Mouse (Mus musculus) midbrain, postnatal 0 days (tissue): ENCODE measurements around the gene Nr5a1. TPM values are rescaled to one million over a fixed set of nuclear protein-coding genes. Genes with fewer than 3 reads are reported as not detected.

Source experiments
- ATAC-seq: fragments of 200-750 bp; cut with Nextera tagmentation; 2 replicates; pipeline ENCODE4 v1.8.0; 2017; ENCODE audit warnings: moderate number of reproducible peaks, mild to moderate bottlenecking, moderate TSS enrichment, moderate library complexity; ENCODE audit not compliant: low FRiP score
- DNase-seq: peaks from one replicate; pipeline ENCODE4 v3.0.0-alpha.2; 2015; ENCODE audit warnings: low spot score
- H3K27ac ChIP-seq: fragments of 300-500 bp; sonication (generic); 2 replicates; pipeline ENCODE4 v1.5.1; 2014; ENCODE audit warnings: low read depth, mild to moderate bottlenecking, low read length, mixed read lengths
- H3K27me3 ChIP-seq: fragments of 300-500 bp; sonication (generic); 2 replicates; pipeline ENCODE4 v1.6.1; 2014; ENCODE audit warnings: low read length, control low read depth, mixed read lengths; ENCODE audit not compliant: insufficient read depth
- H3K36me3 ChIP-seq: fragments of 300-500 bp; sonication (generic); 2 replicates; pipeline ENCODE4 v1.6.1; 2014; ENCODE audit warnings: low read length, control low read depth, mixed read lengths; ENCODE audit not compliant: insufficient read depth
- H3K4me1 ChIP-seq: fragments of 300-500 bp; sonication (generic); 2 replicates; pipeline ENCODE4 v1.6.1; 2014; ENCODE audit warnings: mild to moderate bottlenecking, control low read depth, antibody characterized with exemption, low read length, mixed read lengths; ENCODE audit not compliant: insufficient read depth
- H3K4me2 ChIP-seq: fragments of 300-500 bp; sonication (generic); 2 replicates; pipeline ENCODE4 v1.6.1; 2014; ENCODE audit warnings: low read depth, mild to moderate bottlenecking, low read length, mixed read lengths; ENCODE audit not compliant: poor library complexity, severe bottlenecking
- H3K4me3 ChIP-seq: fragments of 300-500 bp; sonication (generic); 2 replicates; pipeline ENCODE4 v1.5.1; 2014; ENCODE audit warnings: low read depth, mild to moderate bottlenecking, low read length, moderate library complexity
- H3K9ac ChIP-seq: fragments of 300-500 bp; sonication (generic); replicated peaks from 2 replicates; pipeline ENCODE4 v1.6.1; 2014; ENCODE audit warnings: mild to moderate bottlenecking, low read length, moderate library complexity, mixed read lengths; ENCODE audit not compliant: poor library complexity, severe bottlenecking
- H3K9me3 ChIP-seq: fragments of 300-500 bp; sonication (generic); 2 replicates; pipeline ENCODE4 v1.6.1; 2016; ENCODE audit warnings: low read length, control low read depth
- CTCF ChIP-seq: IDR thresholded peaks from 2 replicates; pipeline ENCODE4 v1.5.1; 2016; ENCODE audit warnings: antibody characterized with exemption, mild to moderate bottlenecking
- WGBS: fragments of 180-500 bp; shearing (Covaris S2); extraction: QIAGEN DNeasy Blood & Tissue Kit; methylation state at CpG from one replicate; pipeline ENCODE4 v1.1.7; 2014; 5-methylcytosine and 5-hydroxymethylcytosine counted together
- polyA plus RNA-seq: library from polyadenylated mRNA; unstranded; fragments of >200 nt; fragmentation: Nextera tagmentation; extraction: Ambion mirVana; gene quantifications from 2 replicates; pipeline ENCODE4 v1.2.1, GENCODE M21; 2015
- total RNA-seq: library from RNA; depleted of rRNA; stranded (reverse); fragments of >200 nt; gene quantifications from 2 replicates; pipeline ENCODE4 v1.2.3, GENCODE M21; 2014

Nr5a1 gene
- total and polyA plus RNA-seq, 2 experiments from 2014 or later: 0.11 to 2.1 TPM

DNA sequence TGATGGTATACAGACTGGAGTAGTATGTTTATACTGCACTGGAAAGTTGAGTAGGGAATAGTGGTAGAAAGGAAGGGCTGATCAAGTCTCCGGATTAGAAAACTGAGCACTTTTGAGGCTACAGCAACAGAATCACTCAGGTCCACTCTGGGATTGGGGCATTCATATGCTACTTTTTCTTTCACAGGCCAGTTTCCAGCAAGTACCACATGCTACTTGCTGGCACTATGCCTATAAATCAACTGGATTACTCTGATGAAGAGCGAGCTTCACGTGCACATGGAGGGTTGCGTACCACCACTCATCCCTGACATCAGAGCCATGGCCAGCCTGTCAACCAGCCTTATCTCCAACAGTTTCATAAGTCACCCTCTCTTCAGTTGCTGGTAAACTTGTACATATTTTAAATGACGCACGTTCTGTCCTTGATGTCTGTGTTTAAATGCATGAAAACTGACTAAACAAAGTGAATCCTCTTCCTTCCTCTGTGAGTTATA is 16.0 kb upstream of the Nr5a1 start:
- no peak overlapping the region for H3K4me3 ChIP-seq
- no peak overlapping the region for H3K9ac ChIP-seq
- no peak for ATAC-seq
- no peak overlapping the region for H3K27ac ChIP-seq
- no peaks in the 10 kb centered on the region for H3K36me3 ChIP-seq
- H3K27me3 ChIP-seq: no peaks in the 10 kb centered on the region
- H3K4me1 ChIP-seq: no peaks in the 10 kb centered on the region
- no peak for TF ChIP-seq CTCF
- H3K4me2 ChIP-seq: no peak overlapping the region
- DNase-seq: no peak
- WGBS: 93% methylated on average over 6 of the region's 6 CpGs
- H3K9me3 ChIP-seq: no peaks in the 10 kb centered on the region

DNA sequence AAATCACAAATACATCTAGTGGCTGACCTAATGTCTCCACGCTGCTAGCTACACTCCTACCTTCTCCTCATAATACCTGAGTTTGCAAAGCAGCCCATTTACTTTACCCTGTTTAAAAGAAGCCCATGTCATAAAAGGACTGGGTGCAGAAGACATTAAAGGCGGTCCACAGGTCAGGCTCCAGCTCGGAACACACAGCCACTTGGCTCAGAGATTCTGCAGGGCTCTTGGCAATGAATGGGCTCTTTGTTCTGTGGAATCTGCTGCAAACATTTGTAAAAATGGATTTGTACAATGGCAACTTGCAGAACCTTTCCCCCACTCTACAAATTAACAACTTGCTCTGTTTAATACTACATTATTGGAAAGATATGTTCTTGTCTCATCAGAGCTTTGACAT is 11.1 kb upstream of the Nr5a1 start:
- Histone ChIP-seq H3K9ac (no peak overlapping the region), H3K4me3 (no peak overlapping the region), H3K4me2 (no peak overlapping the region), H3K27ac (no peak overlapping the region), H3K4me1 (no peaks in the 10 kb centered on the region), H3K36me3 (no peaks in the 10 kb centered on the region), H3K9me3 (no peaks in the 10 kb centered on the region), H3K27me3 (no peaks in the 10 kb centered on the region)
- no peak for ATAC-seq
- no peak for TF ChIP-seq CTCF
- 46% methylated on average over 3 of the region's 3 CpGs for WGBS
- no peak for DNase-seq

DNA sequence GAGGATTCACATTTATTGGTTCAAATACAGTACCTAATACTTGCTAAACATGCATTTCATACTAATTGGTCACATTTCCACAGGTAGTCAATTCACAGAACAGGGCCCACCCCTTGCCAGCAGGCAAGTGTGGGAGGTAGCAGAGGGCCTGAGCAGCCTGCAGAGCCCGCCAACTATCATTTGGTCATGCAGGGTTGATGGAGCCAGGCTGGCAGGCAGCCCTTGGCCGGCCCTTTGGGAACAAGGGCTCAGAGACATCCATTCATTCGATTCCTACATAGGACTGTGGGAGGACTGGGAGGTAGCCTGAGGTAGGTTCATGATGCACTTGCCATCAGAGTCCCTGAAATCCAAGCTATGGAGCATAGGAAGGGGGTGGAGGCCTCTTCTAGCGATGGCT is 9.0 kb upstream of the Nr5a1 start:
- 76% methylated on average over 4 of the region's 4 CpGs for WGBS
- ATAC-seq: no peak

DNA sequence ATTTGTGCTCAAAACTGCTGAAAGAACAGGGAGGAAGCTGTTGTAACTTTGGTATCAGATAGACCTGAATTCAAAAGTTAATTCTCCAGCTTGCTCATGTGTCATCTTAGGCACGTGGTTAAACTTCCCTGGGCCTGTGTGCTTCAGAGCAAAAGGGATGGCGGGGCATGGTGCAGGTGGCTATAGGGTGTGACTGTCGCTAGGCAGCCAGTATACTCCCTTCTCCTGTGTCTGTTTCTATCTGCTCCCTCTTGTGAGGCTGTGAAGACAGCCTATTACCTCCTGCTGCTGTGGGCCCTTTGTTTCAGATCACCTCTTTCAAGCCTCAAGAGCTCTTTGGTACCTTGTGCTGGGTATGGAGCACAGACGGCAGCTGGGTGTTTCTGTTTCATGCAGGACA is 7.7 kb upstream of the Nr5a1 start:
- no peak overlapping the region for H3K27ac ChIP-seq
- no peak overlapping the region for H3K4me2 ChIP-seq
- H3K36me3 ChIP-seq: no peaks in the 10 kb centered on the region
- no peaks in the 10 kb centered on the region for H3K4me1 ChIP-seq
- no peak for TF ChIP-seq CTCF
- no peaks in the 10 kb centered on the region for H3K9me3 ChIP-seq
- no peak overlapping the region for H3K4me3 ChIP-seq
- ATAC-seq (no peak), DNase-seq (no peak)
- WGBS: 37% methylated on average over 4 of the region's 4 CpGs
- H3K9ac ChIP-seq: no peak overlapping the region
- H3K27me3 ChIP-seq: peaks cover 4% of the 10 kb centered on the region; the same call in 1 of the 2 replicates

More for the DNA sequence above, 9.0 kb upstream of the Nr5a1 start:
- Histone ChIP-seq H3K4me2 (no peak overlapping the region), H3K9me3 (no peaks in the 10 kb centered on the region), H3K4me3 (no peak overlapping the region), H3K9ac (no peak overlapping the region), H3K36me3 (no peaks in the 10 kb centered on the region), H3K27ac (no peak overlapping the region), H3K4me1 (no peaks in the 10 kb centered on the region), H3K27me3 (peaks cover 4% of the 10 kb centered on the region; the same call in 1 of the 2 replicates)
- DNase-seq: peak; percentile 58
- TF ChIP-seq CTCF: no peak

DNA sequence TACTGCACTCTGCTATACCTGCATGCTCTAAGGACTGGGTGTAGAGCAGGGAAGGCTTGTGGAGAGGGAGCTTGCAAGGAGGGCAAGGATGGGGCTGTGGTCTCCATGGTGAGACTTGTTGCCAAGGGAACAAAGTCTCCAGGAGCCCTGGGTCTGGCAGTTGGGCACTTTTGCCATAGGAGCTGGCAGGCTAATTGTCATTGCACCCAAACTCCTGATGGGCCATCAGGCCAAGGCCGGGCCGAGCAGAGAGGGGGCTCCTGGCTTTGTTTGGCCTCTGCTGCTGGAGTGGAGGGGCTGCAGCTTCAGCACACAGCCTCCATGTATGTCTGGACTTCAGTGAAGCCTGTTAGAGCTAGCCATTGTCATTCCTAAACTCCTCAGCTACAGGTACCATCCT is 6.3 kb upstream of the Nr5a1 start:
- no peak for ATAC-seq
- Histone ChIP-seq H3K4me1 (no peaks in the 10 kb centered on the region), H3K27me3 (peaks cover 4% of the 10 kb centered on the region; the same call in 1 of the 2 replicates), H3K4me2 (no peak overlapping the region), H3K4me3 (no peak overlapping the region), H3K27ac (no peak overlapping the region), H3K9me3 (no peaks in the 10 kb centered on the region), H3K9ac (no peak overlapping the region), H3K36me3 (no peaks in the 10 kb centered on the region)
- WGBS: 29% methylated on average over 2 of the region's 2 CpGs
- TF ChIP-seq CTCF: no peak
- DNase-seq: no peak

DNA sequence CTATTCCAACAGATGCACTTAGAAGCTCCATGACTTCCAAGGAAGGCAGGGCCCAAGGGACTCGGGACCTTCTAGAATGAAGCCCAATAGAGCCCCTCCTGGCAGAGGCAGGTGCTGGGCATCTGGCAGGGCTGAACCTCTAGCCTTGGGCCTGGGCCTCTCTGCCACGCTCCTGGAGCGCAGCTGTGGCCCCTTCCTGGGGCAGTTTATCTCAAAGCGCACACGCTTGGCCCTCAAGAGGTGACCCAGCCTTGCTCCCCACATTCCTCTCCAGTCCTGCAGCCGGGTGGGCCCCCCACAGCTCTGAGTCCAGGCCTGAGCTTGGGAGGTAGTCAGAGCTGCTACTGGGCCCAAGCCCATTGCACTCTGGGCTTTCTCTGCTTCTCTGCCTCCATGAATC is 5.0 kb upstream of the Nr5a1 start:
- Histone ChIP-seq H3K36me3 (no peaks in the 10 kb centered on the region), H3K27ac (no peak overlapping the region), H3K9ac (no peak overlapping the region), H3K4me3 (no peak overlapping the region), H3K4me2 (no peak overlapping the region), H3K4me1 (no peaks in the 10 kb centered on the region), H3K27me3 (peaks cover 4% of the 10 kb centered on the region; the same call in 1 of the 2 replicates), H3K9me3 (no peaks in the 10 kb centered on the region)
- no peak for ATAC-seq
- 81% methylated on average over 6 of the region's 6 CpGs for WGBS
- no peak for TF ChIP-seq CTCF
- DNase-seq: no peak
